Mouse (Mus musculus) midbrain, embryonic 12.5 days (tissue): ENCODE measurements around the gene Gpn3. TPM values are rescaled to one million over a fixed set of nuclear protein-coding genes. Genes with fewer than 3 reads are reported as not detected.
"Not testable (repeated sequence)": the region's sequence is repeated elsewhere in the genome, so short reads cannot be mapped to it uniquely, and the experiment has no call there.

Experiments
- ATAC-seq: fragments of 200-750 bp; cut with Nextera tagmentation; 2 replicates; pipeline ENCODE4 v1.8.0; 2017; ENCODE audit warnings: low read depth, moderate TSS enrichment, moderate library complexity; ENCODE audit not compliant: low FRiP score
- H3K27ac ChIP-seq: fragments of 300-500 bp; sonication (generic); replicated peaks from 2 replicates; pipeline ENCODE4 v1.5.1; 2016; ENCODE audit warnings: mild to moderate bottlenecking
- H3K27me3 ChIP-seq: fragments of 300-500 bp; sonication (generic); 2 replicates; pipeline ENCODE4 v1.6.1; 2016; ENCODE audit warnings: mild to moderate bottlenecking
- H3K36me3 ChIP-seq: fragments of 300-500 bp; sonication (generic); 2 replicates; pipeline ENCODE4 v1.6.1; 2016
- H3K4me1 ChIP-seq: fragments of 300-500 bp; sonication (generic); 2 replicates; pipeline ENCODE4 v1.6.1; 2016
- H3K4me2 ChIP-seq: fragments of 300-500 bp; sonication (generic); replicated peaks from 2 replicates; pipeline ENCODE4 v1.6.1; 2016; ENCODE audit warnings: mild to moderate bottlenecking, moderate library complexity
- H3K4me3 ChIP-seq: fragments of 300-500 bp; sonication (generic); 2 replicates; pipeline ENCODE4 v1.5.1; 2016; ENCODE audit warnings: mild to moderate bottlenecking
- H3K9ac ChIP-seq: fragments of 300-500 bp; sonication (generic); replicated peaks from 2 replicates; pipeline ENCODE4 v1.6.1; 2016; ENCODE audit warnings: mild to moderate bottlenecking, moderate library complexity
- H3K9me3 ChIP-seq: fragments of 300-500 bp; sonication (generic); 2 replicates; pipeline ENCODE4 v1.6.1; 2016; ENCODE audit warnings: mild to moderate bottlenecking
- WGBS: fragments of 180-500 bp; shearing (Covaris S2); methylation state at CpG from one replicate; pipeline ENCODE4 v1.1.7; 2016; 5-methylcytosine and 5-hydroxymethylcytosine counted together
- polyA plus RNA-seq: library from polyadenylated mRNA; unstranded; fragments of >200 nt; fragmentation: Nextera tagmentation; extraction: Ambion mirVana; gene quantifications from 2 replicates; pipeline ENCODE4 v1.2.1, GENCODE M21; 2016

Gpn3 gene
- polyA plus RNA-seq, 1 experiment from 2014 or later: 58.2 TPM

DNA sequence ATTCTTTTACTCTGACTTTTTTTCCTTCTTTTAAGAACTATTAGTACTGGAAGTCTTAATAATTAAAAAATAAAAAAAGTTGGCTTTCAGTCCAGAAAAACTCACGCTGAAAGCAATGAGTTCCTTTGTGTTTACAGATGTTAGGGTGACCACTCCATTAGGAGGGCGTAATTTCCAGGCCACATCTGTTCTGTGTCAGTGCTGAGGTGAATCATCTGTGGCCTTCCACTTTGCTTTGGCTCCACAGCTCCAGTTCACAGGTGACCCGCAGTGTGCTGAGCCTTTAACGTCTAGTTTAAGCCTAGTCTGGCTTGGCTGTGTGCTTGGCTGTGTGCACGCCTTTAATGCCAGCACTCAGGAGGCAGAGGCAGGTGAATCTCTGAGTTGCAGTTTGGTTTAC is 40.2 kb downstream of the Gpn3 start:
- WGBS: 88% methylated on average over 5 of the region's 5 CpGs
- no peak overlapping the region for H3K27ac ChIP-seq
- H3K9ac ChIP-seq: no peak overlapping the region
- peaks cover 19% of the 10 kb centered on the region for H3K36me3 ChIP-seq
- no peak overlapping the region for H3K4me3 ChIP-seq
- H3K4me1 ChIP-seq: no peaks in the 10 kb centered on the region
- no peak overlapping the region for H3K4me2 ChIP-seq
- ATAC-seq: no peak
- no peaks in the 10 kb centered on the region for H3K27me3 ChIP-seq
- no peaks in the 10 kb centered on the region for H3K9me3 ChIP-seq

GRCm38 (mm10) chr5:122412826-122413225 is 41.1 kb downstream of the Gpn3 start:
- no peak for ATAC-seq
- H3K4me2 ChIP-seq: no peak overlapping the region
- 68% methylated on average over 6 of the region's 6 CpGs for WGBS

DNA sequence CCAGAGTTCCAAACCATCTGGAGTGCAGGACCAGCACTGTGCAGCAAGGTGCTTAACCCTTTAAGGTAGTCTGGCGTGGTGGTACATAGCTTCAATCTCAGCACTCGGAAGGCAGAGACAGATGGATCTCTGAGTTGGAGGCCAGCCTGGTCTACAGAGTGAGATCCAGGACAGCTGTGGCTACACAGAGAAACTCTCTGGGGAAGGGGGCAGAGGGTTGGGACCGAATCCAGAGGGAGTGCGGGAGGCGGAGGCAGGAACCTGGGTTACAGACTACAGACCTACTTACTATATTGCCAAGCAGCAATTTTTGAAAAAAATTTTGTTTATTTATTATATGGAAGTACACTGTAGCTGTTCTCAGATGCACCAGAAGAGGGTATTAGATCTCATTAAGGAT is 42.7 kb downstream of the Gpn3 start:
- no peaks in the 10 kb centered on the region for H3K27me3 ChIP-seq
- no peak overlapping the region for H3K27ac ChIP-seq
- peaks cover 12% of the 10 kb centered on the region for H3K36me3 ChIP-seq
- H3K4me1 ChIP-seq: no peaks in the 10 kb centered on the region
- 95% methylated on average over 5 of the region's 5 CpGs for WGBS
- H3K4me3 ChIP-seq: no peak overlapping the region
- H3K4me2 ChIP-seq: no peak overlapping the region
- no peaks in the 10 kb centered on the region for H3K9me3 ChIP-seq
- no peak for ATAC-seq
- H3K9ac ChIP-seq: no peak overlapping the region

More at GRCm38 (mm10) chr5:122412826-122413225, 41.1 kb downstream of the Gpn3 start:
- Histone ChIP-seq H3K27ac (no peak overlapping the region), H3K9ac (no peak overlapping the region), H3K36me3 (peaks cover 12% of the 10 kb centered on the region), H3K9me3 (no peaks in the 10 kb centered on the region), H3K27me3 (no peaks in the 10 kb centered on the region), H3K4me3 (no peak overlapping the region), H3K4me1 (no peaks in the 10 kb centered on the region)

GRCm38 (mm10) chr5:122415465-122415864 is 43.8 kb downstream of the Gpn3 start:
- no peak overlapping the region for H3K4me2 ChIP-seq

GRCm38 (mm10) chr5:122420676-122421075 is 49.0 kb downstream of the Gpn3 start:
- H3K4me2 ChIP-seq, H3K4me3 ChIP-seq, ATAC-seq, H3K9me3 ChIP-seq, H3K27ac ChIP-seq, H3K9ac ChIP-seq, H3K36me3 ChIP-seq, H3K27me3 ChIP-seq: not testable (repeated sequence)
- H3K4me1 ChIP-seq: peaks cover 16% of the 10 kb centered on the region
- 64% methylated on average over 4 of the region's 4 CpGs for WGBS

More at GRCm38 (mm10) chr5:122415465-122415864, 43.8 kb downstream of the Gpn3 start:
- no peak overlapping the region for H3K9ac ChIP-seq
- no peak overlapping the region for H3K4me3 ChIP-seq
- H3K27me3 ChIP-seq: no peaks in the 10 kb centered on the region
- no peaks in the 10 kb centered on the region for H3K4me1 ChIP-seq
- 87% methylated on average over 12 of the region's 12 CpGs for WGBS
- H3K27ac ChIP-seq: no peak overlapping the region
- no peak for ATAC-seq
- no peaks in the 10 kb centered on the region for H3K9me3 ChIP-seq
- H3K36me3 ChIP-seq: 0 out of 2 replicates have a peak, but pooled peaks cover 2% of the 10 kb centered on the region

DNA sequence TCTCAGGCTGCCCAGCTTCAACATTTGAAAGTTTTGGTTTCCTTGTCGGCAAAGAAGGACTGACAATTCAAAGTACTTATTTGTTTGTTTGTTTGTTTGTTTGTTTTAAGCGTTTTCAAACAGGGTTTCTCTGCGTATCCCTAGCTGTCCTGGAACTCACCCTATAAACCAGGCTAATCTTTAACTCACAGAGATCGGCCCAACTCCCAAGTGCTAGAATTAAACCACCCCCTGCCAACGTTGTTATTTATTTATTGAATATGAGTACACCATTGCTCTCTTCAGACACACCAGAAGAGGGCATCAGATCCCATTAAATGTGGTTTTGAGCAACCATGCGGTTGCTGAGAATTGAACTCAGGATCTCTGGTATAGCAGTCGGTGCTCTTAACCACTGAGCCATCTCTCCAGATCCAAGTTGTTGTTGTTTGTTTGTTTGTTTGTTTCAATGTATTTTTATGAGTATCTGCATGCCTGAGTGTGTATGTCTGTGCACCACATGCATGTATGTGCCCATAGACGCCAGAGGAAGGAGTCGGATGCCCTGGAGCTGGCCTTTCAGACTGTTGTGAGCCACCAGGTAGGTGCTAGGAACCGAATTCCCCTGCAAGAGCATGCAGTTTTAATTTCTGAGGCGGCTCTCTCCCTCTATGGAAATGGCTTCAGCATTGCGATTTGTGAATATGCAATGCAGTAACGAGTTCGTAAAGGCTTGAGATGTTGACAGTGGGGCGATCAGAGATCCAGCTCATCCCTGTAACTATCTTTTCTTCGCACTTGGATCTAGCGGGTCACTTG is 49.8 kb downstream of the Gpn3 start, which contains the start of gene Anapc7:
Anapc7 (plus strand) TSS at position 423 of the 798 bp plus-strand sequence.
- no peak for ATAC-seq
- H3K27ac ChIP-seq: peak within 1 kb of the TSS; percentile 93
- H3K36me3 ChIP-seq: no peaks in the 10 kb centered on the region
- H3K4me3 ChIP-seq: peak within 1 kb of the TSS; percentile 99
- H3K9ac ChIP-seq: peak within 1 kb of the TSS; percentile 90
- no peaks in the 10 kb centered on the region for H3K9me3 ChIP-seq
- 25% methylated on average over 17 of the region's 17 CpGs for WGBS
- H3K4me2 ChIP-seq: peak within 1 kb of the TSS; percentile 98
- no peaks in the 10 kb centered on the region for H3K27me3 ChIP-seq
- peaks cover 16% of the 10 kb centered on the region for H3K4me1 ChIP-seq

- Histone ChIP-seq H3K4me3 (peak overlapping the region; percentile 99), H3K27ac (peak overlapping the region; percentile 93), H3K9ac (peak overlapping the region; percentile 90), H3K36me3 (no peaks in the 10 kb centered on the region), H3K27me3 (no peaks in the 10 kb centered on the region), H3K9me3 (no peaks in the 10 kb centered on the region), H3K4me1 (peaks cover 16% of the 10 kb centered on the region), H3K4me2 (peak overlapping the region; percentile 98)
- peak; percentile 90 for ATAC-seq
- under 1% methylated on average over 73 of the region's 73 CpGs for WGBS
Measured at GRCm38 (mm10) chr5:122422071-122422964, 50.6 kb downstream of the Gpn3 start.

DNA sequence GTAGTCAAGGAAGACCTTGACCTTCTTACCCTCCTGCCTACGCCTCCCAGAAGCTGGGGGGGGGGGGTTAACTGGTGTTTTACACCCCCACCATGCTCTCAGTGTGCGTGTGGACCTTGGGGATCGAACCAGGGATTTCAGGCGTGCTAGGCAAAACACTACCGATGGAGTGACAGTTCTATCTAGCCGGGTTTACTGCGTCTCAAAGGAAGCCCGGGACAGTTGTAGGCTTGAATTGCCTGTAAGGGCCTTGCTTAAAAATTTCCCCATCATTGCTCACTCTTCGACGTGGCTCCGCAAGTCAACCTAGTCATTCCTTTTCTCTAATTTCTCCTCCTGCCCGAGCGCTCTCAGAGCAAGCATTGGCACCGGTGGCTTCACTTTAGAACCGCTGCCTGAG is 51.4 kb downstream of the Gpn3 start:
- 36% methylated on average over 15 of the region's 15 CpGs for WGBS
- Histone ChIP-seq H3K36me3 (peaks cover 7% of the 10 kb centered on the region), H3K9me3 (no peaks in the 10 kb centered on the region), H3K4me2 (peak overlapping the region; percentile 98), H3K4me3 (peak overlapping the region; percentile 99), H3K27me3 (no peaks in the 10 kb centered on the region), H3K9ac (peak overlapping the region; percentile 90), H3K4me1 (peaks cover 16% of the 10 kb centered on the region), H3K27ac (0 out of 2 replicates have a peak overlapping the region, but pooled peaks have one; percentile 93)
- no peak for ATAC-seq

DNA sequence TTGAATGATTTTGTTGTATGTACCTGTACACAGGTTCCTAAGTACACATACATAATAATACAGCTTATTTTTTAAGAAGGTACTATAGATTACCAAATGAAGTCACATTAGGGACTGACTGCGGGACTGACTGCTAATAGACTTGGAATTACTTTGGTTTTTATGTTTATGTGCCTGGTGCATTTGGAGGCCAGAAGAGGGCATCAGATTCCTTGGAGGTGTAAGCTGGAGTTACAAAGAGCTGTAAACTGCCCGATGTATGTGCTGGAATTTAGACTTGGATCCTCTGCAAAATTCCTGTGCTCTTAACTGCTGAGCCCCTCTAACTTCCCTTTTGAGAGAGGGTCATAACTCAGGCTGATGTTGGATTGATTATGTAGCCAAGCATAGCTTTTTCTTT is 53.9 kb downstream of the Gpn3 start:
- no peak for ATAC-seq
- WGBS: 93% methylated on average over 2 of the region's 2 CpGs

DNA sequence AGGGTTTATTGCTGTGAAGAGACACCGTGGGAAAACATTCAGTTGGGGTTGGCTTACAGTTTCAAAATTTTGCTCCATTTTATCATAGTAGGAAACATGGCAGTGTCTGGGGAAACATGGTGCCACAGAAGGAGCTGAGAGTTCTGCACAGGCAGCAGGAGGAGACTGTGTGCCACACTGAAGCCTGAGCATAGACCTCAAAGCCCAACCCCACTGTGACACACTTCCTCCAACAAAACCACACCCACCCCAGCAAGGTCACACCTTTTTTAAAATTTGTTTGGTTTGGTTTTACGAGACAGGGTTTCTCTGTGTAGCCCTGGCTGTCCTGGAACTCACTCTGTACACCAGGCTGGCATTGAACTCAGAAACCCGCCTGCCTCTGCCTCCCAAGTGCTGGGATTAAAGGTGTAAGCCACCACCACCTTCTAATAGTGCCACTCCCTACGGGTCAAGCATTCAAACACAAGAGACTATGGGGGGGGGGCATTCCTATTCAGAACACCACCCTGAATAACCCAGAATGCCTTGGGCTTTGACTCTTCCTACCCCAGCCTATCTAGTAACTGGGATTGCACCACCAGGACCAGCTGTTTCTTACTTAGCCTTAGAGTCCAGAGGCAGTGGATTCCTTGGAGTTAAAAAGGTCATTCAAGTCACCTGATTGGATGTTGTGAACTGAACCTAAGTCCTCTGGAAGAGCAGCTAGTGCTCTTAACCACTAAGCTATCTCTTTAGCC is 58.5 kb downstream of the Gpn3 start:
- Histone ChIP-seq H3K4me1 (no peaks in the 10 kb centered on the region), H3K27ac (no peak overlapping the region), H3K9ac (no peak overlapping the region), H3K27me3 (no peaks in the 10 kb centered on the region), H3K36me3 (peaks cover 77% of the 10 kb centered on the region), H3K4me3 (no peak overlapping the region), H3K4me2 (no peak overlapping the region), H3K9me3 (no peaks in the 10 kb centered on the region)
- WGBS: 92% methylated on average over 4 of the region's 4 CpGs
- no peak for ATAC-seq

More for the DNA sequence above, 53.9 kb downstream of the Gpn3 start:
- Histone ChIP-seq H3K9ac (no peak overlapping the region), H3K4me1 (peaks cover 16% of the 10 kb centered on the region), H3K9me3 (no peaks in the 10 kb centered on the region), H3K27ac (no peak overlapping the region), H3K27me3 (no peaks in the 10 kb centered on the region), H3K4me3 (no peak overlapping the region), H3K4me2 (no peak overlapping the region), H3K36me3 (peaks cover 30% of the 10 kb centered on the region)

- ATAC-seq: no peak
Measured at GRCm38 (mm10) chr5:122431221-122431620, 59.5 kb downstream of the Gpn3 start.

More at GRCm38 (mm10) chr5:122431221-122431620, 59.5 kb downstream of the Gpn3 start:
- no peaks in the 10 kb centered on the region for H3K9me3 ChIP-seq
- no peak overlapping the region for H3K27ac ChIP-seq
- no peaks in the 10 kb centered on the region for H3K27me3 ChIP-seq
- H3K9ac ChIP-seq: no peak overlapping the region
- H3K4me1 ChIP-seq: no peaks in the 10 kb centered on the region
- no peak overlapping the region for H3K4me3 ChIP-seq
- peaks cover 87% of the 10 kb centered on the region for H3K36me3 ChIP-seq
- no peak overlapping the region for H3K4me2 ChIP-seq
- WGBS: 97% methylated on average over 8 of the region's 8 CpGs
